Mouse (Mus musculus): ENCODE measurements around the gene Ptprs. TPM values are rescaled to one million over a fixed set of nuclear protein-coding genes. Genes with fewer than 3 reads are reported as not detected.
"Not testable (repeated sequence)": the region's sequence is repeated elsewhere in the genome, so short reads cannot be mapped to it uniquely, and the experiment has no call there.

Gene Ptprs
- 55.7 and 65.0 TPM in 2 replicates for total RNA-seq (2014; fragmentation: Nextera tagmentation)
- total RNA-seq (2017), result 36.6 and 48.3 TPM in 2 replicates

DNA sequence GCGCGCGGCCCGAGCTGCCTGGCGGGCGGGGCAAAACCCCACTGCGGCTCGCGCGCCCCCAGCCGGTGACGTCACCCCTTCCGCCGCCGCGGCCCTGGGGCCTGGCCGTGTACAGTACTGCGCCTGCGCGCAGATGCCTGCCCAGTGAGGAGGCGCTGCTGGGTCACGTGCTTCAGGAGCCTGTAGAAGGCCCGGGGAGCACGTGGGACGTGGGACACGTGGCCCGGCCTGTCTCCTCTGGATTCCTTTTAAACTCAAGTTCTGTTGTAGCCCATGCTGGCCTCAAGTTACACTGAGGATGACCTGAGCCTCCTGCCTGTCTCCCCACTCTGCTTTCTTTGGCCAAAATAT lies at the start of gene Ptprs:
Gene Ptprs, minus strand, starts transcription at position 82 of the 351 bp plus-strand sequence.
- ATAC-seq (replicated peaks; ENCODE audit: low FRiP score, low TSS enrichment, poor library complexity, severe bottlenecking), result peak; percentile 14; the same call in 1 of the 2 replicates

DNA sequence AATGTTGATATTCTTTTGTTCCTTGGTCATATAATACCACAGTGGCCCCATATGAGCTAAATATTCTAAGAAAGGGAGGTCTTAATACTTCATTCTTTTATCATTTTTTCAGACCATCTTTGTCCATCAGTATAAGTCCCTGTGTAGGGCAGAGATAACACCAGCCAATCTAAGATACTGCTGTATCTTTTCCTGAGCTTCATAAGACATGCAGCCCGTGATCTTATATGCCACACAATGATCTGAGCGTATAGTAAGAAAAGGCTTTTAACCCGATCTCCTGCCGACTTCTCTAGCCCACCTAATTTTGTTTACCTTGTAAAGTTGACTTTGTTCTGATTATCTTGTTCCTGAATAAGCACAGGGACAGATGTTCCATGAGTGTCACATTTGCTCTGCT lies 48.7 kb upstream of the Ptprs start:
- no peak for ATAC-seq (replicated peaks; ENCODE audit: low FRiP score, low TSS enrichment, poor library complexity, severe bottlenecking)

GRCm38 (mm10) chr17:56522744-56523143 lies 46.5 kb upstream of the Ptprs start:
- ATAC-seq (replicated peaks; ENCODE audit: low FRiP score, low TSS enrichment, poor library complexity, severe bottlenecking), result no peak

DNA sequence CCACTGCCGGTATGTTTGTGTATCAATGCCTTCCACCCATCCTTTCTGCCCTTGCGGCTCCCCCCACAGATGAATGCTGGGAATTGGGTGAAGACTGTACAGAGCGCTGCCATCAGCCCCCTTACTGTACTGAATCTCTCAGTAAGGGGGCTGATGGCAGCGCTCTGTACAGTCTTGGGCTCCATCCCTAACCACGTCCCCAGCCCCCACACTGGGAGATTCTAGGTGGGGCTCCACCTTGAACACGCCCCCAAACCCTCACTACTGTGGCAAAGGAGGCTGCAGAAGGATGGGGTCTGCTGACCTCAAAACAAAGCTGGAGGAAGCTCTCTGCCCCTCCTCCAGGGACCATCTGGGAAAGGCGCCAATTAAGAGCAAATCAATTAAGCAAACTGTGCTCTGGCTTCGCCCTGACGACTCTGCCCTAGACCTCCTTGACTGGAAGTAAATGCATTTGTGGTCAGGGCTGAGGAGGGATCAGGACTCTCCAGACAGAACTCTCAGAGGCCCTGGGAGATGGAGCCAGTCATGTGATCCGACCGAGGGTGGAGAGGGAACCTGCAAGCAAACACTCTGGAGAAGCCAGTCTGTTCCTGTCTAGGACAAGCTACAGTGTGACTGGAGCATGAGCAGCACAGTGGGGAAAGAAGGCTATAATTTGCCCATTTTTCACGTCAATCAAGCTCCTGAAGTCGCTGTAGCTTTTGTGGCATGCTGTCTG lies 39.6 kb upstream of the Ptprs start:
- ATAC-seq (replicated peaks; ENCODE audit: low FRiP score, low TSS enrichment, poor library complexity, severe bottlenecking), result no peak

- no peak for ATAC-seq (replicated peaks; ENCODE audit: low FRiP score, low TSS enrichment, poor library complexity, severe bottlenecking)
Measured at GRCm38 (mm10) chr17:56514916-56515315, 38.6 kb upstream of the Ptprs start.

DNA sequence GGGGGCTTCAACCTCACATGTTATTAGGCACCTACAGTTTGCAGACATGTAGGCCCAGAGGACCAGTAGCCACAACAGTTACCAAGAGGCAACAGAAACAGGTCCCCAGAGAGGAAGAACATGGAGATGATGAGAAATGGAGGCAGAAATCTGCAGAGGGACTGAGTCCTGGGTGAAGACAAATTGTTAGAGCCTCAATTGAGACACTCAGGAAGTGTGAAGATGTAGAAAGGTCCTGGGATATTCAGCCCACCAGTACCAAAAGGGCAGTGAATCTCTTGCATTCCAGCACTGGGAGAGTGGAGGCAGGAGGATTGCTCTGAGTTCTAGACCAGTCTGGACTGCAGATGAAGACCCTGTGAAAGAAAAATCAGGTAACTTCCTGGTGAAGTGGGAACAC lies 38.0 kb upstream of the Ptprs start:
- no peak for ATAC-seq (replicated peaks; ENCODE audit: low FRiP score, low TSS enrichment, poor library complexity, severe bottlenecking)

DNA sequence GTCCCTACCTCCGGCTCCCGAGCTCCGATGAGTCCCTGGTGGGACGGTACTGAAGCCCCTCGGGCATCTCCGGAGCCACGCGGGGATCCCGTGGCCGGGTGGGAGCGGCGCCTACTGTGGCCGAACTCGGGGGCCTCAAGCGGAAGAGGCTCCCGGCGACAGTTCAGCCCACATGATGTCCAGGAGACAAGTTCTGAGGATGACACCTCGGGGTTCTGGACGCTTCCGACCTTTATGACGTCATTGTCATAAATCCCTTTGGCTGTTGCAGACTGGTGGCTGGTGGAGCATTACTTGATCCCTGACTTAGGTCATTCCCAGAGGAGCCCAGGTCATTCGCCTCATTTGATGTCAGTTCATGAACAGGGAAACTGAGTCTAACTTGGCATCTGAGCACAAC lies 36.0 kb upstream of the Ptprs start, which contains the start of gene Znrf4:
Gene Znrf4, minus strand, starts transcription at position 122 of the 400 bp plus-strand sequence.
- no peak for ATAC-seq (replicated peaks; ENCODE audit: low FRiP score, low TSS enrichment, poor library complexity, severe bottlenecking)

DNA sequence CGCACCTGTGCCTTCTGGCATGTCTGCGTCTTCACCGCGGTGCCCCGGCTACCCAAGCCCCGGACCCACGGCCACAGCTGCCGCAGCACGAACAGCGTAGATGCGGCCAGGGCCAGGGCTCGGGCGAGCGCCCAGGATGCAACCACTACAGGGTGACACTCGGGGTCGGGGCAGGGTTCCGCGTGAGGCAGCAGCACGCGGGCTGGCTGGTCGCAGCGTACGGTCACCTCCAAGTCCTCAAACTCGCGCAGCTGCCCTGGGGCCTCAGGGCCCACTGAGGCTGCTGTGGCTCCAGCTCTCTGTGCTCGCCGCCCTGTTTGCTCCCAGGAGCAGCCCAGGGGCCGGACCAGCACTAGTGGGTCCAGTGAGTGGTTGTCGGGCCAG lies 35.4 kb upstream of the Ptprs start:
- no peak for ATAC-seq (replicated peaks; ENCODE audit: low FRiP score, low TSS enrichment, poor library complexity, severe bottlenecking)

- no peak for ATAC-seq (replicated peaks; ENCODE audit: low FRiP score, low TSS enrichment, poor library complexity, severe bottlenecking)
Measured at GRCm38 (mm10) chr17:56510970-56511706, 34.9 kb upstream of the Ptprs start.

GRCm38 (mm10) chr17:56510473-56510969 lies 34.2 kb upstream of the Ptprs start:
- no peak for ATAC-seq (replicated peaks; ENCODE audit: low FRiP score, low TSS enrichment, poor library complexity, severe bottlenecking)

GRCm38 (mm10) chr17:56509707-56510472 lies 33.6 kb upstream of the Ptprs start:
- no peak for ATAC-seq (replicated peaks; ENCODE audit: low FRiP score, low TSS enrichment, poor library complexity, severe bottlenecking)

GRCm38 (mm10) chr17:56509021-56509640 lies 32.8 kb upstream of the Ptprs start:
- ATAC-seq (replicated peaks; ENCODE audit: low FRiP score, low TSS enrichment, poor library complexity, severe bottlenecking), result no peak

- peak; percentile 97 for ATAC-seq (replicated peaks; ENCODE audit: low FRiP score, low TSS enrichment, poor library complexity, severe bottlenecking)
Measured at GRCm38 (mm10) chr17:56507161-56508068, 31.1 kb upstream of the Ptprs start.

- ATAC-seq (replicated peaks; ENCODE audit: low FRiP score, low TSS enrichment, poor library complexity, severe bottlenecking), result no peak
Measured at GRCm38 (mm10) chr17:56506417-56507065, 30.3 kb upstream of the Ptprs start.

GRCm38 (mm10) chr17:56505401-56505800 lies 29.1 kb upstream of the Ptprs start:
- no peak for ATAC-seq (replicated peaks; ENCODE audit: low FRiP score, low TSS enrichment, poor library complexity, severe bottlenecking)

DNA sequence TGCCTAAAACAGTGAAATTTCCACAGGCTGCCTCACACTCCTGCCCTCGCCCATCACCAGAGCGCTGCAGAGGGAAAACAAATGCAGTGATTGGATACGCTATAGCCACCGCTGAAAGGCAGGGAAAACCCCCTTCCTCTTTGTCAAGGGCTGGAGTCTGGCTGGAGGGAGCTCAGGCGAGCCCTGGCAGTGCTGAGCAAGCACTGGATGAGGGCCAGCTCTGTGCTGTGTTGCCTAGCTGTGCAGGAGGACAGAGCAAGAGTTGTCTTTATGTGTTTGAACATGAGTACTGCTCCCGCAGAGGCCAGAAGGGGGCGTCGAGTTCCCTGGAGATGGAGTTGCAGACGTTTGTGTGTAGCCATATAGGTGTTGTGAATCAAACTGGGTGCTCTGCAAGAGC lies 26.2 kb upstream of the Ptprs start:
- no peak for ATAC-seq (replicated peaks; ENCODE audit: low FRiP score, low TSS enrichment, poor library complexity, severe bottlenecking)

DNA sequence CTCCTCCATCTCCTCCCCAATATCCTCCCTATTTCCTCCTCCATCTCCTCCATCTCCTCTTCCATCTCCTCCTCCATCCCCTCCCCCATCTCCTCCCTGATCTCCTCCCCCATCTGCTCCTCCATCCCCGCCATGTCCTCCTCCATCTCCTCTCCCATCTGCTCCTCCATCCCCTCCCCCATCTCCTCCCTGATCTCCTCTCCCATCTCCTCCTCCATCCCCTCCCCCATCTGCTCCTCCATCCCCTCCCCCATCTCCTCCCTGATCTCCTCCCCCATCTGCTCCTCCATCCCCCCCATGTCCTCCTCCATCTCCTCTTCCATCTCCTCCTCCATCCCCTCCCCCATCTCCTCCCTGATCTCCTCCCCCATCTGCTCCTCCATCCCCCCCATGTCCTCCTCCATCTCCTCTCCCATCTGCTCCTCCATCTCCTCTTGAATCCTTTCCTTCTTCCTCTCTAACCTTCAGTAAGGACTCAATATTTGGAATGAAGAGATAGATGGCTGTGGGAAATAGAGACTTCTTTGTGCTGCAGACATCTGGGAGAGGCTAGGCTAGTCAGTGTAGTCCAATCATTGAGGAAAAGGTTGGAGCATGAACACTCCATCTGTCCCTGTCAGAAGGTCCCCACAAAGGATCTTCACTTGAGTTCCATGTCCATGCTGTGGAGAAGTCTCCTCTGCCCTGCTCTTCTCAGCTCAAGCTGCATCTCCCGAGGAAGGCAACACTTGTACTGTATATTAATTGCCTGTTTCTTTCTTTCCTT lies 25.5 kb upstream of the Ptprs start:
- ATAC-seq (replicated peaks; ENCODE audit: low FRiP score, low TSS enrichment, poor library complexity, severe bottlenecking), result not testable (repeated sequence)
